Mouse (Mus musculus): Measurements from ENCODE around the gene Mbd6. TPM values are rescaled to one million over a fixed set of nuclear protein-coding genes. Genes with fewer than 3 reads are reported as not detected.

Gene Mbd6
- polyA plus RNA-seq, 1 experiment from 2014 or later, result 13.5 TPM

DNA sequence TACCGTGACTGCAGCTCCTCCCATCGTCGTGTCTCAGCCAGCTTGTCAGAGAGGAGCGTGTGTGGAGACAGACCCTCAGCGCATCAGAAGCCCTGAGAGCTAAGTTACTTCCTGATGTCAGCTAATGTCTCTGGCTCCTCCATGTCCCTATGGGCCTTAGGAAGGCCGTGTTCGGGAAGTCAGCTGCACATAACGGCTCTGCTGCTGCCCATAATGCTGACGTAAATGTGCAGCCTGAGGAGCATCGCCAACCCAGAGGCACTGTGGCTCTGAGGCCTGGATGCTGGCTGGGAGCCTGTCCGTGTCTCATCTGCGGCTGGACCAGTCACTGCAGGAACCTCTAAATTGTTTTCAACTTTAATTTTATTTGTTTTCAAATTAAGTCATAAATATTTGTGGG lies 19.8 kb downstream of the Mbd6 start:
- Histone ChIP-seq H3K9ac (replicated peaks; ENCODE audit: low read depth) (no peak overlapping the region), H3K4me2 (replicated peaks; ENCODE audit: low read depth, low read length) (no peak overlapping the region), H3K27me3 (replicated peaks; ENCODE audit: insufficient read depth, low read length) (no peaks in the 10 kb centered on the region), H3K4me3 (ENCODE audit: low read depth, low read length) (no peak overlapping the region), H3K27ac (ENCODE audit: low read length) (no peak overlapping the region), H3K9me3 (ENCODE audit: low read length) (no peaks in the 10 kb centered on the region), H3K36me3 (ENCODE audit: insufficient read depth, low read length) (no peaks in the 10 kb centered on the region), H3K4me1 (ENCODE audit: insufficient read depth, low read depth, low read length) (peaks cover 4% of the 10 kb centered on the region; the same call in 1 of the 2 replicates)
- peak; percentile 13 for DNase-seq (ENCODE audit: low spot score)
- no peak for ATAC-seq
- WGBS, result 67% methylated on average over 12 of the region's 12 CpGs
- no peak for TF ChIP-seq CTCF (IDR thresholded peaks at IDR 0.05)
- no peak for TF ChIP-seq EP300 (IDR thresholded peaks at IDR 0.05)

DNA sequence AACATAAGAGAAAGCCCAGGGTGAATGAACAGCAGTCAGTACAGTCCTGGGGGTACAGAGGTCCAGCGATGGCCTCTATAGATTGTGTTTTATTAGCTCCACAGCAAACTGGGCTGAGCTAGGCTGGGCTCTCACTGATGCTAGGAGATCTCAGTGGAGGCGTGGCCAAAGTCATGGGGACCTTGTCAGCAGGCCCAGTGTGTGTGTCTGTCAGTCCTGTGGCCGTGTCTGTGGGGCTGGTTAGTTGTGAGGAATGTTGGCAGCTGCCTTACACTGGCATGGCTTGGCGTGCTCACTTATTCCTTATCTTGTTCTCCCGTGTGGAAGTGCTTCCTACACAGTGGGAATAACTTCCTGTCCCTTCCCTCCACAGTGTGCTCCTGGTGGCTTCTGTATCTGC lies 20.4 kb downstream of the Mbd6 start:
- Histone ChIP-seq H3K9me3 (ENCODE audit: low read length) (no peaks in the 10 kb centered on the region), H3K36me3 (ENCODE audit: insufficient read depth, low read length) (no peaks in the 10 kb centered on the region), H3K27me3 (replicated peaks; ENCODE audit: insufficient read depth, low read length) (no peaks in the 10 kb centered on the region), H3K4me2 (replicated peaks; ENCODE audit: low read depth, low read length) (no peak overlapping the region), H3K4me1 (ENCODE audit: insufficient read depth, low read depth, low read length) (peaks cover 4% of the 10 kb centered on the region; the same call in 1 of the 2 replicates), H3K4me3 (ENCODE audit: low read depth, low read length) (no peak overlapping the region), H3K9ac (replicated peaks; ENCODE audit: low read depth) (no peak overlapping the region), H3K27ac (ENCODE audit: low read length) (no peak overlapping the region)
- ATAC-seq (no peak), DNase-seq (ENCODE audit: low spot score) (no peak)
- WGBS, result 43% methylated on average over 5 of the region's 5 CpGs
- no peak for TF ChIP-seq EP300 (IDR thresholded peaks at IDR 0.05)
- no peak for TF ChIP-seq CTCF (IDR thresholded peaks at IDR 0.05)

DNA sequence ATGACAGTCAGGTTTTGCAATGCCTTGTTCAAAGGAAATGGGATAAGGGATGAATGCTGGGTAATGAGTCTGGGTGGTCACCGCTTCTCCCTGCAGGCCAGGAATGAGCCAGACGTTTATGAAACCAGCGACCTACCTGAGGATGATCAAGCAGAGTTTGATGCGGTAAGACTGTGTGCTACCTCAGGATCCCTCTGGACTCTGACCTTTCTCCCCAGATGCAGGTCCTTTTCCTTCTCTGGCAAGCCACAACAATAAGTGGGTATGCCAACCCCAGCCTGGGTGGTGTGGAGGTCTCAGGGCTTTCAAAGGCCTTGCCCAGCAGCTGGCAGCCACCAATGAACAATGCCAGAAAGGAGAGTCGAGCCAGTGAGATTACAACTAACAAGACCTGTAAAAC lies 21.5 kb downstream of the Mbd6 start:
- H3K27ac ChIP-seq (ENCODE audit: low read length), result no peak overlapping the region
- peak overlapping the region; percentile 95 for H3K4me3 ChIP-seq (ENCODE audit: low read depth, low read length)
- no peaks in the 10 kb centered on the region for H3K36me3 ChIP-seq (ENCODE audit: insufficient read depth, low read length)
- peak overlapping the region; percentile 60 for H3K4me2 ChIP-seq (replicated peaks; ENCODE audit: low read depth, low read length)
- peaks cover 6% of the 10 kb centered on the region; the same call in 1 of the 2 replicates for H3K27me3 ChIP-seq (replicated peaks; ENCODE audit: insufficient read depth, low read length)
- DNase-seq (ENCODE audit: low spot score) (no peak), ATAC-seq (no peak)
- peak overlapping the region; percentile 100 for H3K9ac ChIP-seq (replicated peaks; ENCODE audit: low read depth)
- no peaks in the 10 kb centered on the region for H3K9me3 ChIP-seq (ENCODE audit: low read length)
- WGBS, result 61% methylated on average over 5 of the region's 5 CpGs
- TF ChIP-seq CTCF (IDR thresholded peaks at IDR 0.05) (no peak), EP300 (IDR thresholded peaks at IDR 0.05) (no peak)
- H3K4me1 ChIP-seq (ENCODE audit: insufficient read depth, low read depth, low read length), result peaks cover 4% of the 10 kb centered on the region; the same call in 1 of the 2 replicates

DNA sequence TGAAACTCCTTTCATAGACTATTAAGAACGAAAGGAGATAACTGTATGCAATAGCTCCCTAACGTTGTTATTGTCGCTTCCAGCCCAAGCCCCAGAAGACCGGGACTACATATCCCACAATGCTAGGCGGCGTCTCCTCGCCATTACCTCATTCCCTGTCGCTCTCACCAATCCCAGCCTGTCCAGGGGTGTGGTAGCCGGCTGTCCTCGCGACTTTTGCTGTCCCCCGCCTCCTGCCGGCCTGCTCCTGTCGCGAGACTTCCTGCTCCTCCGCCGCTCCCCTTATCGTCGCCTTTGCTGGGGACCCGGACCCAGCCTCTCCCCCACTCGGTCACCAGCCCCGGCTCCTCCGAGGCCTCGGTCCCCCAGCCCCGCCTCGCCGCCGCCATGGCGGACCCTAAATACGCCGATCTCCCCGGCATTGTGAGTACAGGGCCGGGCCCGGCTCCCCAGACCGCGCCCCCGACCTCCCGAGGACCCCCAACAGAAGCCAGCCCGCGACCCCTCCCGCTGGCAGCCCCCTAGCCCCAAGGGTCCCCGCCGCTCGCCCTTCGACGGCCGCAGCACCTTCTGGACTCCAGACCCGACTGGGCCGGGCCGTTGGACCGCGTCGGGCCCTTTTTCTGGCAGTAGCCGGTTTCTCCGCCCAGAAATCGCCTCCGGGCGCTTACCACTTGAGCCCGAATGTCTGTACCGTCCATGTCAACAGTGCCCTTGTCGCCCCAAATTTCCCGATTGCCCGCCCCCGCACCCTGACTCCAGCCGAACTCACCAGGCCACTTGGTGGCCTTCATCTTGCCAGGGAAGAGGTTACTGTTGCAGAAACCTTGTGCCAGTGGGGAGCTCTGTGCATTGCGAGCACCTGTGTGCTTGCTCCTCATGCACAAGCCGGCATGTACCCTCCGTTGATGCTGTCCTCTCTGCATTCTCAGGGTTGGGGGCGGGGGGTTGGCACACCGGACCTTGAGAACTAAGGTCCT lies 22.4 kb downstream of the Mbd6 start, which contains the start of gene Dctn2:
TSS of gene Dctn2 (plus strand) at position 257 of the 980 bp plus-strand sequence.
- Histone ChIP-seq H3K4me1 (ENCODE audit: insufficient read depth, low read depth, low read length) (peaks cover 4% of the 10 kb centered on the region; the same call in 1 of the 2 replicates), H3K4me3 (ENCODE audit: low read depth, low read length) (peak within 1 kb of the TSS; percentile 95), H3K27me3 (replicated peaks; ENCODE audit: insufficient read depth, low read length) (peaks cover 7% of the 10 kb centered on the region; the same call in 1 of the 2 replicates), H3K4me2 (replicated peaks; ENCODE audit: low read depth, low read length) (peak within 1 kb of the TSS; percentile 60), H3K27ac (ENCODE audit: low read length) (peak within 1 kb of the TSS; percentile 94), H3K9ac (replicated peaks; ENCODE audit: low read depth) (peak within 1 kb of the TSS; percentile 100), H3K9me3 (ENCODE audit: low read length) (no peaks in the 10 kb centered on the region), H3K36me3 (ENCODE audit: insufficient read depth, low read length) (no peaks in the 10 kb centered on the region)
- under 1% methylated on average over 66 of the region's 70 CpGs for WGBS
- TF ChIP-seq CTCF (IDR thresholded peaks at IDR 0.05), result 0 out of 2 replicates have a peak, but pooled peaks have one; percentile 23
- peak; percentile 19; the same call in 1 of the 2 replicates for TF ChIP-seq EP300 (IDR thresholded peaks at IDR 0.05)
- peak; percentile 100 for DNase-seq (ENCODE audit: low spot score)
- ATAC-seq, result peak; percentile 99

DNA sequence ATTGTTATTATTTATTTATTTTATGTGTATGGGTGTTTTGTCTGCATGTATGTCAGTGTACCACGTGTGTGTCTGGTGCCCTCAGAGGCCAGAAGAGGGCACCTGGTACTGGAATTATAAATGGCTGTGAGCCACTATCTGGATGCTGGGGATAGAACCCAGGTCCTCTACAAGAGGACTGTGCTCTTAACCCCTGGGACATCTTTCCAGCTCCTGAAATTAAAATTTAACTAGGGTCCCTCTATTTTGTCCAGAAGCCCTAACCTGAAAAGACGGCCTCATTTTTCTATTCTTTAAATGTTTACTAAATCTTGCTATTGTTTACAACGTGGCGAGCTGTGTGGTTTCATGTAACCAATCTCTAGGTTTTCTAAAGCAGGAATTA lies 23.1 kb downstream of the Mbd6 start:
- peak; percentile 27 for DNase-seq (ENCODE audit: low spot score)
- no peaks in the 10 kb centered on the region for H3K9me3 ChIP-seq (ENCODE audit: low read length)
- peak; percentile 36 for TF ChIP-seq CTCF (IDR thresholded peaks at IDR 0.05)
- no peak for TF ChIP-seq EP300 (IDR thresholded peaks at IDR 0.05)
- ATAC-seq, result peak; percentile 40
- H3K36me3 ChIP-seq (ENCODE audit: insufficient read depth, low read length), result no peaks in the 10 kb centered on the region
- H3K4me3 ChIP-seq (ENCODE audit: low read depth, low read length), result no peak overlapping the region
- no peak overlapping the region for H3K27ac ChIP-seq (ENCODE audit: low read length)
- H3K4me1 ChIP-seq (ENCODE audit: insufficient read depth, low read depth, low read length), result peaks cover 4% of the 10 kb centered on the region; the same call in 1 of the 2 replicates
- no peak overlapping the region for H3K9ac ChIP-seq (replicated peaks; ENCODE audit: low read depth)
- WGBS, result 23% methylated on average over 4 of the region's 4 CpGs
- no peak overlapping the region; the same call in 1 of the 2 replicates for H3K4me2 ChIP-seq (replicated peaks; ENCODE audit: low read depth, low read length)
- H3K27me3 ChIP-seq (replicated peaks; ENCODE audit: insufficient read depth, low read length), result peaks cover 7% of the 10 kb centered on the region; the same call in 1 of the 2 replicates

DNA sequence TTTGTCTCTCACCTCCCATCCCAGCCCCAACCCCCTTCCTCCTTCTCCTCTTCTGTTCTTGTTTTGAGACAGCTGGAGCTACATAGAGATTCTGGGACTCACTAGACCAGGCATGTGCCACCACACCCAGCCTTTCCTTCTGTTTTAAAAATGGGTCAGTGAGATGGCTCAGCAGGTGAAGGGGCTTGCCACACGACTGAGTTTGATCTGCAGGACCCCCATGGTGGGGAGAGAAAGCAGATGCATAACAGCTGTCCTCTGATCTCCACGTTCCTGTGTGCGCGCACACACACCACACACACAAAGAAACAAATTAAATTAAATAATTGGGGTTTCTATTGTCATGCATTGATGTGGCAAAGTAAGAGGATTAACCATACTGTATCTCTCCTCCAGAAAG lies 23.8 kb downstream of the Mbd6 start:
- Histone ChIP-seq H3K27me3 (replicated peaks; ENCODE audit: insufficient read depth, low read length) (peaks cover 7% of the 10 kb centered on the region; the same call in 1 of the 2 replicates), H3K27ac (ENCODE audit: low read length) (no peak overlapping the region), H3K36me3 (ENCODE audit: insufficient read depth, low read length) (no peaks in the 10 kb centered on the region), H3K9me3 (ENCODE audit: low read length) (no peaks in the 10 kb centered on the region), H3K4me2 (replicated peaks; ENCODE audit: low read depth, low read length) (no peak overlapping the region), H3K4me3 (ENCODE audit: low read depth, low read length) (no peak overlapping the region), H3K4me1 (ENCODE audit: insufficient read depth, low read depth, low read length) (peaks cover 4% of the 10 kb centered on the region; the same call in 1 of the 2 replicates), H3K9ac (replicated peaks; ENCODE audit: low read depth) (no peak overlapping the region)
- DNase-seq (ENCODE audit: low spot score), result no peak
- WGBS, result 66% methylated on average over 4 of the region's 4 CpGs
- no peak for TF ChIP-seq CTCF (IDR thresholded peaks at IDR 0.05)
- ATAC-seq, result no peak
